Mouse (Mus musculus) gastrocnemius, postnatal 25 days (tissue): ENCODE measurements around the gene Vmn2r117. TPM values are rescaled to one million over a fixed set of nuclear protein-coding genes. Genes with fewer than 3 reads are reported as not detected.
"Not testable (repeated sequence)": the region's sequence is repeated elsewhere in the genome, so short reads cannot be mapped to it uniquely, and the experiment has no call there.

Source experiments
- DNase-seq: peaks from one replicate; pipeline ENCODE4 v3.0.0; 2022
- long read RNA-seq, 2 experiments: library from polyadenylated mRNA; stranded (forward); transcript quantifications; one replicate each; pipeline ENCODE4 v2.0.0; 2021
- total RNA-seq, 2 experiments: library from RNA; stranded (reverse); gene quantifications; 1 replicate in 1 of 2; 2 replicates in 1 of 2; pipeline ENCODE4 v1.2.3; 2021

The Vmn2r117 gene
- not detected for total RNA-seq
- long read RNA-seq, experiment 1: 0 reads
- long read RNA-seq, experiment 2: 0 reads

GRCm38 (mm10) chr17:23479599-23479998, at the start of gene Vmn2r117:
Gene Vmn2r117, minus strand, starts transcription at chr17:23479699.
- not testable (repeated sequence) for DNase-seq

GRCm38 (mm10) chr17:23522941-23523732, 43.6 kb upstream of the Vmn2r117 start:
- DNase-seq: not testable (repeated sequence)

GRCm38 (mm10) chr17:23518701-23519423, 39.4 kb upstream of the Vmn2r117 start:
- DNase-seq: no peak

GRCm38 (mm10) chr17:23433150-23433679, 46.3 kb downstream of the Vmn2r117 start:
- no peak for DNase-seq

Other genes with a start within 250 kb of the Vmn2r117 start
- gene Vmn2r114, start 167.2 kb downstream of the Vmn2r117 start, total RNA-seq: not detected
- gene Vmn2r115, start 136.0 kb downstream of the Vmn2r117 start, total RNA-seq: not detected
- not detected for gene Vmn2r116, start 95.1 kb downstream of the Vmn2r117 start, total RNA-seq
- 1 to 10 TPM; 1.9 to 2.4 TPM for gene Zfp213, start 84.5 kb upstream of the Vmn2r117 start, total RNA-seq
- gene Zfp13, start 119.8 kb upstream of the Vmn2r117 start, total RNA-seq: 1 to 10 TPM; 2.0 to 2.1 TPM
- gene Zscan10, start 121.2 kb upstream of the Vmn2r117 start, total RNA-seq: not detected
- gene Mmp25, start 165.6 kb upstream of the Vmn2r117 start, total RNA-seq: not detected
- not detected for gene Bicdl2, start 180.8 kb upstream of the Vmn2r117 start, total RNA-seq
- gene Hcfc1r1, start 193.9 kb upstream of the Vmn2r117 start, total RNA-seq: 100 to 1,000 TPM; 123 to 156 TPM
- gene Thoc6, start 194.2 kb upstream of the Vmn2r117 start, total RNA-seq: 10 to 100 TPM in 1 of 2 experiments, 1 to 10 TPM in 1; 9.3 to 10.8 TPM
- 10 to 100 TPM; 46.1 to 61.5 TPM for gene Tnfrsf12a, start 197.8 kb upstream of the Vmn2r117 start, total RNA-seq
- not detected for gene Cldn6, start 199.6 kb upstream of the Vmn2r117 start, total RNA-seq
- gene Cldn9, start 204.3 kb upstream of the Vmn2r117 start, total RNA-seq: under 1 TPM in 1 of 2 experiments, not detected in 1; 0.19 TPM
- not detected for gene 1520401A03Rik, start 243.1 kb upstream of the Vmn2r117 start, total RNA-seq
- under 1 TPM; 0.67 to 0.83 TPM for gene Pkmyt1, start 246.6 kb upstream of the Vmn2r117 start, total RNA-seq